Mouse (Mus musculus) CD4-positive, CD25-positive, alpha-beta regulatory T cell, adult 4 months (primary cell): ENCODE data around the gene Ugt3a2. TPM values are rescaled to one million over a fixed set of nuclear protein-coding genes. Genes with fewer than 3 reads are reported as not detected.

Source experiments
- ATAC-seq: one replicate; pipeline ENCODE4 v1.8.0; 2017
- polyA plus RNA-seq, 2 experiments: library from polyadenylated mRNA; unstranded; fragments of 100-300 nt; shearing (Covaris generic); gene quantifications; one replicate each; pipeline ENCODE4 v1.2.1; 2017

Ugt3a2 gene
- polyA plus RNA-seq, result under 1 TPM in 1 of 2 experiments, not detected in 1; 0.31 TPM

- ATAC-seq, result no peak
These were observed at the start of gene Ugt3a2 for GRCm38 (mm10) chr15:9335341-9335740. Ugt3a2 (plus strand) TSS chr15:9335550.

DNA sequence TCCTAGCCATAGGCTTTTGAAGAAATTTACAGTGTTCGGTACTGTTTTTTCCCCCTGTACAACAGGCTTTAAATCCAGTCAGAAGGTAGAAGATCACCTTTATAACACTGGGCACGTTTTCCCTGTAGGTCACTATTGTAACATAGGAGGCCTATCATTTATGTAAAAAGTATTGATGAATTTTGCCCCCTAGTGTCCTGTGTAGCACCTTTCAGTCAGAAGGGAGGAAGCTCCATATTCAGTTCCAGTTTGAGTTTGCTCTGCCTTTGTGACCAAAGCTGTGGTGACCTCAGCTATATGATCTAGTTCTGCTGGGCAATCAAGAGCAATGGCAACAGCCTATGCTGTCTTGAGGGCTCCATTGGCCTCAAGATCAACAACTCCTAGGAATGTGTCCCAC lies 45.7 kb upstream of the Ugt3a2 start:
- ATAC-seq, result no peak

GRCm38 (mm10) chr15:9305978-9306692 lies 29.2 kb upstream of the Ugt3a2 start:
- ATAC-seq, result no peak

DNA sequence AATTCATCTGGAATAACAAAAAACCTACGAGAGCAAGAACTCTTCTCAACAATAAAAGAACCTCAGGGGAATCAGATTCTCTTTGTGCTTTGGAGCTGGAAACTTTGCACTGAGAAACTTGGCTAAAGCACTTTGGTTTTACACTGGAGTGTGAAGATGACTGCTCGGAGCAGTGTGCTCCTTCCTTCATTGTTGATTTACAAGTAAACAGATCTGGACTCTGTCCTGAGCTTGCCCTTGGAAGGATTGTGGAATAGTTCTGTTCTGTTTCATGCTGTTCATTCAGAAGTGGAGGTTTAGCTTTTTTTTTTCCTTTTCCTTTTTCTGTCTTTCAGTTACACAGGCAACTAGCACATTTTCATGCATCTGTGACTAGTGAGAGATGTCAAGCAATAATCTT lies 754 bp upstream of the Ugt3a2 start:
- ATAC-seq, result no peak

DNA sequence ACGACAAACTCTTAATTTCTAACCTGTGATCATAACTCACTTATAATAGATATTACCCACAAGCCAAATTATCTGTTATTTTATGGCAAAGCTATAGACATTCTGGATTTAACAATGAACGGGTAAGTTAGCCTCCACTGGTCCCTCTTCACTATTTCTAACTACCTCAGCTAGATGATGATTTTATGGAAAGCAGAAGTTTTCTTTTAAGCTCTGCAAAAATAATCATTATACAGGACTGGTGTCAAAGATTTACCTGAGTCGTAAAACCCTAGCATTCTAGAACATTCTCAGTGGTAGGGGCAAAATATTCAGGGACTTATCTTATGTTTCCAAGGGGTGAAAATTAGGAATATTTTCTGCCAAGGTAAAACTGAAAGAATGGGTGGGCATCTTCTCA lies 1.3 kb downstream of the Ugt3a2 start:
- no peak for ATAC-seq

GRCm38 (mm10) chr15:9337021-9337420 lies 1.7 kb downstream of the Ugt3a2 start:
- ATAC-seq, result no peak

DNA sequence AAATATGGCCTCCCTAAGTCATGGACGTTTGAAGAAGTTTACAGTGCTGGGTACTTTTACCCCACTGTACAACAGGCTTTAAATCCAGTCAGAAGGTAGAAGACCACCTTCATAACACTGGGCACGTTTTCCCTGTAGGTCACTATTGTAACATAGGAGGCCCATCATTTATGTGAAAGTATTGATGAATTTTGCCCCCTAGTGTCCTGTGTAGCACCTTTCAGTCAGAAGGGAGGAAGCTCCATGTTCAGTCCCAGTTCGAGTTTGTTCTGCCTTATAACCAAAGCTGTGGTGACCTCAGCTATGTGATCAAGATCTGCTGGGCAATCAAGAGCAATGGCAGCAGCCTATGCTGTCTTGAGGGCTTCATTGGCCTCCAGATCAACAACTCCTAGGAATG lies 13.4 kb downstream of the Ugt3a2 start:
- no peak for ATAC-seq

- no peak for ATAC-seq
These were observed 27.5 kb downstream of the Ugt3a2 start for GRCm38 (mm10) chr15:9362801-9363200.

- ATAC-seq, result no peak
These were observed 33.4 kb downstream of the Ugt3a2 start for GRCm38 (mm10) chr15:9368774-9369173.

- ATAC-seq, result no peak
These were observed 40.9 kb downstream of the Ugt3a2 start for GRCm38 (mm10) chr15:9376281-9376680.

GRCm38 (mm10) chr15:9409475-9409874 lies 74.1 kb downstream of the Ugt3a2 start:
- no peak for ATAC-seq

Other genes with a start within 250 kb of the Ugt3a2 start
- 1 to 10 TPM; 4.2 to 4.9 TPM for gene Lmbrd2, start 195.0 kb upstream of the Ugt3a2 start, polyA plus RNA-seq
- 1 to 10 TPM; 4.4 to 7.8 TPM for gene Skp2, start 180.1 kb upstream of the Ugt3a2 start, polyA plus RNA-seq
- not detected for gene Ugt3a1, start 58.7 kb upstream of the Ugt3a2 start, polyA plus RNA-seq
- gene Capsl, start 100.5 kb downstream of the Ugt3a2 start, polyA plus RNA-seq, result 1 to 10 TPM; 5.9 to 6.3 TPM
- gene Il7r, start 194.6 kb downstream of the Ugt3a2 start, polyA plus RNA-seq, result 100 to 1,000 TPM; 218 to 281 TPM